Mouse (Mus musculus) intestine, postnatal 0 days (tissue): ENCODE data around the gene Lmod2. TPM values are rescaled to one million over a fixed set of nuclear protein-coding genes. Genes with fewer than 3 reads are reported as not detected.

Experiments
- ATAC-seq: fragments of 200-750 bp; cut with Nextera tagmentation; 2 replicates; pipeline ENCODE4 v1.8.0; 2017; ENCODE audit warnings: mild to moderate bottlenecking, moderate TSS enrichment, moderate library complexity
- H3K27ac ChIP-seq: fragments of 300-500 bp; sonication (generic); 2 replicates; pipeline ENCODE4 v1.5.1; 2014; ENCODE audit warnings: mild to moderate bottlenecking, low read depth, low read length, moderate library complexity
- H3K27me3 ChIP-seq: fragments of 300-500 bp; sonication (generic); replicated peaks from 2 replicates; pipeline ENCODE4 v1.6.1; 2014; ENCODE audit warnings: low read length, mixed read lengths; ENCODE audit not compliant: control insufficient read depth, insufficient read depth
- H3K36me3 ChIP-seq: fragments of 300-500 bp; sonication (generic); 2 replicates; pipeline ENCODE4 v1.6.1; 2014; ENCODE audit warnings: mild to moderate bottlenecking, moderate library complexity; ENCODE audit not compliant: control insufficient read depth, insufficient read depth
- H3K4me1 ChIP-seq: fragments of 300-500 bp; sonication (generic); replicated peaks from 2 replicates; pipeline ENCODE4 v1.6.1; 2014; ENCODE audit warnings: antibody characterized with exemption, low read length, mixed read lengths; ENCODE audit not compliant: control insufficient read depth, insufficient read depth
- H3K4me2 ChIP-seq: fragments of 300-500 bp; sonication (generic); replicated peaks from 2 replicates; pipeline ENCODE4 v1.6.1; 2014; ENCODE audit warnings: low read depth, mild to moderate bottlenecking, moderate library complexity
- H3K4me3 ChIP-seq: fragments of 300-500 bp; sonication (generic); 2 replicates; pipeline ENCODE4 v1.5.1; 2014; ENCODE audit warnings: low read depth, low read length
- H3K9ac ChIP-seq: fragments of 300-500 bp; sonication (generic); 2 replicates; pipeline ENCODE4 v1.6.1; 2014; ENCODE audit warnings: mild to moderate bottlenecking, low read depth, low read length
- H3K9me3 ChIP-seq: fragments of 300-500 bp; sonication (generic); 2 replicates; pipeline ENCODE4 v1.6.1; 2016; ENCODE audit warnings: mixed run types; ENCODE audit not compliant: control insufficient read depth
- CTCF ChIP-seq: sonication (generic); IDR thresholded peaks from 2 replicates; pipeline ENCODE4 v1.5.1; 2016; ENCODE audit warnings: low read depth, mild to moderate bottlenecking, control low read depth, antibody characterized with exemption, moderate library complexity
- WGBS: fragments of 180-500 bp; shearing (Covaris S2); extraction: QIAGEN DNeasy Blood & Tissue Kit; methylation state at CpG from one replicate; pipeline ENCODE4 v1.1.7; 2014; 5-methylcytosine and 5-hydroxymethylcytosine counted together
- polyA plus RNA-seq: library from polyadenylated mRNA; unstranded; fragments of >200 nt; fragmentation: Nextera tagmentation; extraction: Ambion mirVana; gene quantifications from 2 replicates; pipeline ENCODE4 v1.2.1, GENCODE M21; 2015

Lmod2 gene
- polyA plus RNA-seq, 1 experiment from 2014 or later = not detected

DNA sequence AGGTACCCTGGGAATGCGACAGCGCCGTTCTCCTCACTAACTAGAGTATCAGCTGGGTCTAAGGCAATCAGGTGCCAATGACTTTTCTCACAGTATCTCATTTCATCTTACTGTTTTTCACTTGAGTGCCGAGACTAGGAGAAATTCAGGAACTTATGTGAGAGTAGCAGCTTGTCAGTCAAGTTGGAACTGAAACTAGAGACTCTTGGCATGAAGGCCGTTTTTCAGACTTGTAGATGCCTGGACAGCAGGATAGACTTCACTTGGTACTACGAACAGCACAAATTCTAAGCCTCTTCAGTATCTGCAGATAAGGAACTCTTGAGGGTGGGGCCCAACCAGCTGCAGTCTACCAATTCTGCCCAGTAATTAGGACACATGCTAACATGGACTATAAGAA is 2.6 kb downstream of the Lmod2 start:
- Histone ChIP-seq H3K4me2 (no peak overlapping the region), H3K4me3 (no peak overlapping the region), H3K9ac (no peak overlapping the region), H3K27me3 (no peaks in the 10 kb centered on the region), H3K36me3 (no peaks in the 10 kb centered on the region), H3K9me3 (no peaks in the 10 kb centered on the region), H3K4me1 (no peaks in the 10 kb centered on the region), H3K27ac (no peak overlapping the region)
- TF ChIP-seq CTCF = no peak
- no peak for ATAC-seq
- WGBS = 84% methylated on average over 6 of the region's 6 CpGs

DNA sequence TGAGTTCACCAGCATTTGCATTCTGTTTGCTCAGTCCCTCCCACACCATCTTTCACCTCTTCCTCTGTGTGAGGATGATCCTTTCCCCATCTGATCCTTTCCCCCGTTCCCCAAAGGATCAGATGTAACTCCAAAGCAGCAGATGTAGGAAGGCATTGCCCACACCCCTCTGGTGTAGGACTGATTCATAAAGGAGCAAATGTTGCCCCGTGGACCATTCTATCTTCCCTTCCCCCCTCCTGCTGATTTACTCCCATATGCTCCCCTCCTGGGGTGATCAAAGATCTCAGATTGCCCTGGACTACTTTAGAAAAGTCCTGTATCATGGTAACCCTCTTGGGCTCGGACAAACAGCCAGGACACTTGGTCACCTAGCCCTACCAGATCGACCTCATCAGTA is 3.2 kb downstream of the Lmod2 start:
- Histone ChIP-seq H3K27me3 (no peaks in the 10 kb centered on the region), H3K9me3 (no peaks in the 10 kb centered on the region), H3K36me3 (no peaks in the 10 kb centered on the region), H3K27ac (no peak overlapping the region), H3K9ac (no peak overlapping the region), H3K4me1 (no peaks in the 10 kb centered on the region), H3K4me3 (no peak overlapping the region), H3K4me2 (no peak overlapping the region)
- WGBS = 74% methylated on average over 4 of the region's 4 CpGs
- ATAC-seq = no peak
- TF ChIP-seq CTCF = no peak

DNA sequence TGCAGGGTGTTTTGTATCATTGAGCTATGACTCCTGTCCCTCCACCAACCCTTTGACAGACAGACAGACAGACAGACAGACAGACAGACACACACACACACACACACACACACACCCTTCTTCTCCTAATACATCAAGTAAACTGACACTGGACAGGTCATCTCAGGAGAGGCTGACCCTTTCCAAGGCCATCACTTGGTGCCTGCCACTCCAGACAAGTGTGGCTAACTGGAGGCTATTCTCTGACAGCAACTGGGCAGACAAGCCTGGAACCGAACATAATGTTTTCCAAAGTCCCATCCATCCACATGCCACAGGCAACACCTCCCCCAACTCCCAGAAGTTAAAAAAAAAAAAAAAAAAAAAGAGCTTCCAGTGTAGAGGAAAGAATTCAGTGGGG is 4.1 kb downstream of the Lmod2 start:
- Histone ChIP-seq H3K9me3 (no peaks in the 10 kb centered on the region), H3K27me3 (no peaks in the 10 kb centered on the region), H3K4me3 (no peak overlapping the region), H3K27ac (no peak overlapping the region), H3K4me2 (no peak overlapping the region), H3K36me3 (no peaks in the 10 kb centered on the region), H3K4me1 (no peaks in the 10 kb centered on the region), H3K9ac (no peak overlapping the region)
- WGBS = 27% methylated on average over 1 of the region's 1 CpGs
- no peak for TF ChIP-seq CTCF
- ATAC-seq = no peak

DNA sequence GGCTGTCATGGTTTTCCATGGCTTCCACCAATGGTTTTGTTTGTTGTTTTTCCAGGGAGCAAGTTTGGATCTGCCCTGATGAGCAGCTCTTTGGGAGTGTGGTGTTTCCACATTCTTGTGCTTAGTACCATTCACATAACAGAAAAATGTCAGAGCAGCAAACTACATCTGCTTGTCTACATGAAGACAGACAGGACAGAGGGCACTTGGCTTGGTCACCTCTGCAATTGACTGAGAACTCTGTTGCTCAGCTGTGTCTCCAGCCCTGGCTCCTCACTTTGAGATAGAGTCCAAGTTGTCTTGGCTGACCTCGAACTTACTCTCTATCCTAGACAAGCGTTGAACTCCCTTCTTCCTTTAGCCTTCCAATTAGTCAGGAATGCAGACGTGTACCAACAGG is 4.8 kb downstream of the Lmod2 start:
- no peak overlapping the region for H3K9ac ChIP-seq
- WGBS = 74% methylated on average over 3 of the region's 3 CpGs
- no peaks in the 10 kb centered on the region for H3K36me3 ChIP-seq
- H3K27ac ChIP-seq = no peak overlapping the region
- no peak for TF ChIP-seq CTCF
- H3K4me2 ChIP-seq = no peak overlapping the region
- no peak overlapping the region for H3K4me3 ChIP-seq
- H3K27me3 ChIP-seq = no peaks in the 10 kb centered on the region
- no peak for ATAC-seq
- no peaks in the 10 kb centered on the region for H3K9me3 ChIP-seq
- H3K4me1 ChIP-seq = no peaks in the 10 kb centered on the region

DNA sequence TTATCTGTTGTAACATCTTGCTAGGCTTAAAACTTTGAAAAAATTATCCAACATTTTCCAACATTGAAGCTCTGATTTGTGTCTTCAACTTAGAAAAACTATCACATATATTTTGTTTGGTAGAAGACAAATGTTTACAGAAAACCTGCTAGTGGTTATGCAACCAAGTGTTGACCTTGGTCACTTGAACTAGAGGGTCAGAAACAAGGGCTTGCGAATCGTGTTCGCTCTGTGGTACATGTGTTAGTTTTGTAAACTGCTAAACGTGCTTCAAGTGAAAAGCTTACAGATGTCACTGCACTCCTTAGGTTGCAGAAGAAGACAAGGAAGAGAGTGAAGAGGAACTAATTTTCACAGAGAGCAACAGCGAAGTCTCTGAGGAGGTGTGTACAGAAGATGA is 5.4 kb downstream of the Lmod2 start:
- Histone ChIP-seq H3K27me3 (no peaks in the 10 kb centered on the region), H3K4me3 (no peak overlapping the region), H3K4me1 (no peaks in the 10 kb centered on the region), H3K36me3 (no peaks in the 10 kb centered on the region), H3K4me2 (no peak overlapping the region), H3K9ac (no peak overlapping the region), H3K9me3 (no peaks in the 10 kb centered on the region), H3K27ac (no peak overlapping the region)
- TF ChIP-seq CTCF = no peak
- 79% methylated on average over 5 of the region's 5 CpGs for WGBS
- ATAC-seq = no peak

DNA sequence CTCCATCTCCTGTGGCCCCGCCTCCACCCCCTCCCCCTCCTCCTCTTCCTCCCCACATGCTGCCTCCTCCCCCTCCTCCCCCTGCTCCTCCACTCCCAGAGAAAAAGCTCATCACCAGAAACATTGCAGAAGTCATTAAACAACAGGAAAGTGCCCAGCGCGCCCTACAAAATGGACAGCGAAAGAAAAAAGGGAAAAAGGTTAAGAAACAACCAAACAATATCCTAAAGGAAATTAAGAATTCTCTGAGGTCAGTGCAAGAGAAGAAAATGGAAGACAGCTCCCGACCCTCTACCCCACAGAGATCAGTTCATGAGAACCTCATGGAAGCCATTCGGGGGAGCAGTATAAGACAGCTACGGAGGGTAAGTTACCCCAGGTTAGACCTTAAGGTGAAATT is 6.7 kb downstream of the Lmod2 start:
- Histone ChIP-seq H3K9ac (no peak overlapping the region), H3K4me2 (no peak overlapping the region), H3K4me1 (no peaks in the 10 kb centered on the region), H3K27ac (no peak overlapping the region), H3K27me3 (no peaks in the 10 kb centered on the region), H3K4me3 (no peak overlapping the region), H3K36me3 (no peaks in the 10 kb centered on the region), H3K9me3 (no peaks in the 10 kb centered on the region)
- 93% methylated on average over 7 of the region's 7 CpGs for WGBS
- no peak for TF ChIP-seq CTCF
- no peak for ATAC-seq

DNA sequence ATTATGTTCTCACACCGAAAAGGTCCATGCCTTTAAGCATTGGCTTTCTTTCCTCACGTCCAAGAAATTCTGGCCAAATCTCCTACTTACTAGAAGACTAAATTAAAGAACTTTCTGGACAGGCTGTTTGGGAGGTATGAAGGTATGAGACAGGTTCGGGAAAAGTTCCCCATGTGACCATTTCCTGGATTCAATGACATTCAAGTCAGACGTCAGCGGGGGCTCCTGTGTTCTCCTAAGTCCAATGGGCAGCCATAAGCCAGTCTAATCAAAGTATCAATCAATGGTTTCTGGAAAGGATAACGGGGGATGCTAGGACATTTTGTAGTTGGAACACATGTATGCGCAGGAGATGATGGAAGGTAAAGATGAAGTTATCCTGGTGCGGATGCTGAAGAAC is 8.1 kb downstream of the Lmod2 start:
- Histone ChIP-seq H3K4me2 (no peak overlapping the region), H3K9me3 (no peaks in the 10 kb centered on the region), H3K4me3 (no peak overlapping the region), H3K9ac (no peak overlapping the region), H3K27me3 (no peaks in the 10 kb centered on the region), H3K27ac (no peak overlapping the region), H3K4me1 (no peaks in the 10 kb centered on the region), H3K36me3 (no peaks in the 10 kb centered on the region)
- no peak for ATAC-seq
- TF ChIP-seq CTCF = no peak
- 95% methylated on average over 8 of the region's 8 CpGs for WGBS
